Mouse (Mus musculus) bone marrow macrophage, adult 2 months (primary cell): ENCODE results near the gene Ascc3.

Source experiments
- CTCF ChIP-seq: IDR thresholded peaks from 2 replicates; pipeline ENCODE4 v1.5.1; 2012; ENCODE audit warnings: low read depth, mild to moderate bottlenecking, low read length, moderate library complexity
- POLR2A ChIP-seq: IDR thresholded peaks from 2 replicates; pipeline ENCODE4 v1.6.1; 2012; ENCODE audit warnings: mild to moderate bottlenecking, low read depth, low read length, borderline replicate concordance

DNA sequence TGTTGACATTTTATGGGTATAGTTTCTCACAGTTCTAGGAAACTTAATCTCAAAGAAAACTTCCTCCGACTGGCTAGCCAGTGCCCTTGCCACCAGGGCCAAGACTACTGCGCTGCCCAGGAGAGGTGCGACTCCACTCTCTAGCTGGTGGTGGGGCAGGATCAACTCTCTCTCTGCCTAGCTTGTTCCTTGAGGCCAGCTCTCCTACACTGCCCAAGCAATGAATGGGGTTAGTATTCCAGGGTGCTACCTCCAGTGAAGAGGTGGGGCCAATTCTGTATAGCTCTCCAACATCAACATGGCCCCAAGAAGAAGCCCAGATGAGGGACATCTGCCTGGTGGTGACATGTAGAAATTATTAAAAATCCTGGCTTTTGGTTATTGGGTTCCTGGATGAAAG, 61.1 kb downstream of the Ascc3 start:
- TF ChIP-seq CTCF (no peak), POLR2A (no peak)
